Mouse (Mus musculus) heart, adult 9 months (tissue): ENCODE measurements around the gene Hyal1.
"Not testable (repeated sequence)": the region's sequence is repeated elsewhere in the genome, so short reads cannot be mapped to it uniquely, and the experiment has no call there.

Experiments used
- DNase-seq, 2 experiments: peaks; one replicate each; pipeline ENCODE4 v3.0.0; 2022; ENCODE audit warnings: low spot score in 2 of 2

Gene Hyal1

GRCm38 (mm10) chr9:107550491-107551116 lies 26.1 kb upstream of the Hyal1 start:
- no peak for DNase-seq

DNA sequence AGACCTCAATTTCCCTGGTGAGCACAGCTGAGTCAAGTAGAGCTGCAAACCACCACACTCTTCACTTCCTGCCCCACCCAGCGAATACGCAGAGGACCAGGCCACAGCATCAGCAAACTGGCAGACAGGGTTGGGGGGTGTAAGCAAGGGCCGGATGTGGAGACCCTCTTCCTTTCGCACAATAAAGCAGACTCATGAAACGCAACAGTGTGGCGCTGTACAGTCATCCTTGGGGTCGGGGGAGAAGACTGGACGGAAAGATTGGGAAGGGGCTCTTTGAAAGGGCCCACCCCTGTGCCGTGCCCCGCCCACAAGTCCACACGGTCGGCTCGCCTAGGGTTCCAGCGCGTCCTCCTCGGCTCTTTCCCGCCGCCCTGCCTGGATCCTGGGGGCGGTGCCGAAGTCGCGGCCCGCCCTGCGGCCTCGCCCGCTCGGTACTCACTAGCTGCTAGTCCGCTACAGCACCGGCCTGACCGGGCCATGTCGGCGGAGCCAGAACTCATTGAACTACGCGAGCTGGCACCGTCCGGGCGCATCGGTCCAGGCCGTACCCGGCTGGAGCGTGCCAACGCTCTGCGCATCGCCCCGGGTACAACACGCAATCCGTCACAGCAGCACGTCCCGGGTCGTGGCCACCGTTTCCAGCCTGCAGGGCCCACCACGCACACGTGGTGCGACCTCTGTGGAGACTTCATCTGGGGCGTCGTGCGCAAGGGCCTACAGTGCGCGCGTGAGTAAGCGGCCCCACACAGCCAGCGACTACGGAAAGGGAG lies 25.4 kb upstream of the Hyal1 start, which contains the start of gene Rassf1:
Rassf1 (plus strand) TSS at position 439 of the 773 bp plus-strand sequence.
- DNase-seq = peak; percentile 79 to 80

DNA sequence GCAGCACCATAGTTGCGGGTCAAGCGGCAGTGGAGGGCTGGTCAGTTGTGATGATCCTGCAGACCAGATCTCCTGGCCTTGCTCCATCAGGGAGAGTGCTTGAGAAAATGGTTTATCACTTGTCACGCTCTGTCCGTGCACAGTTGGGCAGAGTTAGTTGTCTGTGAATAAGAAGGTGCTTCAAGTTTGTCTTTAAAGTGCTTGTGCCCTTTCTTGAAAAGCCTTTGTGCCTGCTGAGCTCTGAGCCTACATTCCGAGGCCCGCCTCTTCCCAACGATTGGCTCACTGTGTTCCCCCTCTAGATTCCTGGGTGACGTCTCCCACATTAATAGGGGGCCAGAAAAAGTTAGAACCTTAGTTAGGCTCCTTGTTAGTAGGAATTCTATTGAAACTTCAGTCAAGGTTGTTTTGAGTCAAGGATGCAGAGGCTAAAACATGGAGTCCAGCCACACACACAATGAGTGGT lies 24.8 kb upstream of the Hyal1 start:
- no peak for DNase-seq

GRCm38 (mm10) chr9:107552690-107553393 lies 23.9 kb upstream of the Hyal1 start:
- DNase-seq = no peak

GRCm38 (mm10) chr9:107553541-107554318 lies 23.0 kb upstream of the Hyal1 start:
- no peak for DNase-seq

- DNase-seq = peak; percentile 94 to 96
These were observed 22.4 kb upstream of the Hyal1 start for GRCm38 (mm10) chr9:107554319-107554825.

- DNase-seq = peak; percentile 89 to 90
These were observed 21.7 kb upstream of the Hyal1 start for GRCm38 (mm10) chr9:107555031-107555457.

DNA sequence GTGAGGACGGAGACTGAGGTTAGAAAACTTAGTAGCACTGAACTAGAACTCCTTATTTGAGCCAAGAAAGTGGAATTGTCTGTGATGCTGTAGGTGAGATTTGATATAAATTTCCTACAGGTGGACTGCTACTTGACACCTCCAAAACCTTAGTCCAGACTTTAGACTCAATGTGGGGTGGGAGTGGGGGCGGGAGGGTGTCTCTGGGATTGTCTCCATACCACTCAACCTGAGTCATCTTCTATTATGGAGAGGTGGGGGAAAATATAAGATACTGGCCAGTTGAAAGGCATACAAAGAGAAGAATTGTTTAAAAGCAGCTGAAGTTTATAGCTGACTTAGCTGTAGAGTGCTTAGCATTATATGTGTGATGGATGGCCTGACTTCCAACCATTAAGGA lies 21.0 kb upstream of the Hyal1 start:
- no peak for DNase-seq

DNA sequence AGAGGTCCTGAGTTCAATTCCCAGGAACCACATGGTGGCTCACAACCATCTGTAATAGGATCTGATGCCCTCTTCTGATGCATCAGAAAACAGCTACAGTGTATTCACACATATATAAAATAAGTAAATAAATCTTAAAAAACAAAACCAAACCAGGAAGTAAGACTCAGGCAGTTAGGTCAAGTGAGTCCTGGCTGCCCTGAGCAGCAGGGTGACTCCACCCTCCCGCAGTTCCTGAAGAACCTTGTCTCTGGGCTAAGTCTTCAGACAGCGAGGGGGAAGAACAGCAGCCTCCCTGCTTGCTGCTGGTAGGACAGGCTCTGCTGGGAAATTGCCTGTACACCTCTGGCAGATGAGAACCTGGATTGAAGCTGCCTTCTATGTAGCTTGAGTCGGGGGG lies 20.4 kb upstream of the Hyal1 start:
- DNase-seq = no peak

DNA sequence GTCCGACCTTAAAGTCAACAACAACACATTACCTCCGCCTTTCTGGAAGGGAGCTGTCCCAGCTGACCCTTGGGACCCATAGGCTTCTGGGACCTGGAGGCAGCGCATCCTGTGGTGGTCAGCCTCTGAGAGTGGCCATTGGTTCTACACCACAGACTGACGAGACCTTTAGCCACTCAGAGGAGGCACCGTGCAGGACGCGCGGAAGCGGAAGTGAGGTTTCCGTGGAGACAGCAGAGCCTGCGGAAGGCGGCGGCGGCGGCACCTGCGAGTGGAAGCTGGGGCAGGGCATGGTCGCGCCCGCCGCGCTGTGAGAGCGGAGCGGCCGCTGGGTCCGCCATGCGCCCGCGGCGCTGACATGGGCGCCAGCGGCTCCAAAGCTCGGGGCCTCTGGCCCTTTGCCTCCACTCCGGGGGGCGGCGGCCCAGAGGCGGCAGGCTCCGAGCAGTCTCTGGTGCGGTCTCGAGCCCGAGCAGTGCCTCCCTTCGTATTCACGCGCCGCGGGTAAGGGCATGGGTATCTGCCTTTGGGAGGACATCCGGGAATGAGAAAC lies 13.6 kb upstream of the Hyal1 start, which contains the start of gene Tusc2:
Tusc2 (plus strand) TSS at position 227 of the 553 bp plus-strand sequence.
- DNase-seq = peak; percentile 96 to 98

DNA sequence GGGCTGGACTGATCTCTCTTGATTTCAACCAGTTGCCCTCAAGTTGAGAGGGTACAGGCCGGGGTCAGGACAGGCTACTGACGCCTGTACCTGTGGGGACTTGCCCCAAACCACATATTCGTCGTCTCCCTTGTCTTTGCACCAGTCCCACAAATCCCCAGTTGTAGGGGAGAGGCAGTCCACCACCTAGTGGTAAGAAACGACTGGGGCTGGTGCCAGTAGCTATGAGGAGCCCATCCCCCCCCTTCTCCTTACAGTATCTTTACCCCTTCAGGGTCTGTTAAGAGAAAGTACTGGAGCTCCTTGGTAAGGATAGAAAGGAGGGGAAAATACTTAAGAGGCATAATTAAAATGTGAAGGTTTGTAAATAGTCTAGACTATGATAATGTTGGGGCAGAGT lies 11.2 kb upstream of the Hyal1 start:
- not testable (repeated sequence) for DNase-seq

- DNase-seq = peak; percentile 77 to 81
These were observed 10.6 kb upstream of the Hyal1 start for GRCm38 (mm10) chr9:107566041-107566709.

DNA sequence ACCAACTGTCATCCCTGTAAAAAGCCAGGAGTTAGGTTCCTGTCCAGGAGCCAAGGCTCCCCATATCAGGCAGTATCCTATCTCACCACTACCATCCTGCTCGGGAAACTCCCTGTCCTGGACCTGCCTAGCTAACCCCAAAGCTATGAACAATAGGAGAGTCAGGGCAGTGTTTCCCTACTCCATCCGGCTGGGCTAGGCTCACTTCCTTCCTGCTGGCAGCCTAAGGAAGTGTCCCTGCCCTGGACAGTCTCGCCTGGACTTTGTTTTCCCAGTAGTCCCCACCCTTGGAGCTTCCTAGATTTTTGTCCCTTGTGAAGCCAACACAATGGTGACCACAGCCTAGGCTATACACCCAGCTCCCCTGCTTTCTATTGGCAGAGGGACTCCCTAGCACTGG lies 9.9 kb upstream of the Hyal1 start:
- DNase-seq = peak; percentile 81 to 92

DNA sequence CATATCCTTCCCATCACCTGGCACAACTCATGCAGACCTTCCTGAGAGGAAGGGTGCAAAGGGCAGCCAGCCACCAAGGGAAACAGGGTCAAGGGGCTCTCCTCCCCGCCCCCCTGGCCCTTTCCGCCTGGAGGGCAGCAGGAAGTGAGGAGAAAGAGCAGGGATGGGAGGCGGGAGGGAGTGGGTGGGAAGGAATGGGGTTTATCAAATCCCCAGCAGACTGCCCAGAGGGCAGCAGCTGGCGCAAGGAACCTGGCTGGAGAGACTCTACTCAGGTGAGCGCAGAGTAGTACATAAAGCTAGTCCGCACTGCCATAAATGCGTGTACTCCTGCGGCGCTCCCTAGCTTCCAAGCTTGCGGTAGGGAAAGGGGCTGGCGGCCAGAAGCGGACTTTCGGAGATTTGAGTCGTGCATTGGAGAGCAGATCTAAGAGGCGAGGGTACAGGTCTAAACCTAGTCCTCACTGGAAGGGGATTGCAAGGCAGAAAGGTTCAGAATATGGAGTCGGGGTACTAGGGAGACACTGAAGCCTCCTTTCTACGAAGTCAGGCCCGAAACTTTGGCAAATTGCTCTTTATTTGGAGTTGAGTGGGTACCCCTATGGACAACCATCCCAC lies 8.9 kb upstream of the Hyal1 start, which contains the start of gene Hyal2:
Hyal2 (plus strand) TSS at position 244 of the 618 bp plus-strand sequence.
- DNase-seq = peak in 1 of 2 experiments; percentile 64

GRCm38 (mm10) chr9:107568331-107569261 lies 8.1 kb upstream of the Hyal1 start:
- peak; percentile 85 to 90 for DNase-seq

DNA sequence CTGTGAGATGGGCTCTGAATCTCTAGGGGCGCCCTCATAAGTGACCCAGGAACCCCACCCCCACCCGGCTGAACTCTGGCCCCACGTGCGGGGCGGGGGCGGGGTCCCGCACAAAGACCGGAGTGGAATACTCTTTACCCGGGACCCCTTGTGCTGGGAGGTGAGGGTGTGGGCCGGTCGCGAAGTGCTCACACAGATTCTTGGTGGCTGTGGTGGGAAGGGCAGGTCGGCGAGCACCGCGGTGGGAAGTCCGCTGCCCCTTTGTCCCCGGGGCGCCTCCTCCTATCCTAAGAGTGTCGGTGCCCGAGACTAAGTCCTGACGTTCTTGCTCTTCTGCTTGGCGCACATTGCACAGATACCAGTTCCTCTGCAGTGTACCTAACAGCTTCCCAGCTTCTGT lies 7.5 kb upstream of the Hyal1 start:
- DNase-seq = no peak

DNA sequence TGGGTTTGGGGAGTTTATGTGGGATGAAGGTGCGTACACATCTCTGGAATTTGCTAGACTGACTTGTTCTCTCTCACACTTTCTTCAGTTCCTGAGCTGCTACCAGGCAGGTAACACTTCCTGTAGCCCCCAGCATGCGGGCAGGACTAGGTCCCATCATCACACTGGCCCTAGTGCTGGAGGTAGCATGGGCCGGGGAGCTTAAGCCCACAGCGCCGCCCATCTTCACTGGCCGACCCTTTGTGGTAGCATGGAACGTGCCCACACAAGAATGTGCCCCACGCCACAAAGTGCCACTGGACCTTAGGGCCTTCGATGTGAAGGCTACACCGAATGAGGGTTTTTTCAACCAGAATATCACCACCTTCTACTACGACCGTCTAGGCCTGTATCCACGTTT lies 6.7 kb upstream of the Hyal1 start:
- no peak for DNase-seq

DNA sequence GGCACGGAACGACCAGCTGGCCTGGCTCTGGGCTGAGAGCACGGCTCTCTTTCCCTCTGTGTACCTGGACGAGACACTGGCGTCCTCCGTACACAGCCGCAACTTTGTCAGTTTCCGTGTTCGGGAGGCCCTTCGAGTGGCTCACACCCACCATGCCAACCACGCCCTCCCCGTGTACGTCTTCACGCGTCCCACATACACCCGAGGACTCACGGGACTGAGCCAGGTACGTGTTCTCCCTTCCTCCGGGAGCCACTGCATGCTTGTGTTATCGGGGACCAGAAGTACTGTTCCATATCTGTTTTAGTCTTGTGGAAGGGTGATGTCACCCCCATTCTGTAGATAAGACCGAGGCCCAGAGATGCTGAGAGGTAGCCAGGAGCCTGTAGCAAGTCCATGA lies 5.9 kb upstream of the Hyal1 start:
- DNase-seq = no peak
